Mouse (Mus musculus) mature B cell (primary cell): ENCODE measurements around the gene Fbxo31.

Experiments used
- in situ Hi-C: fragments of 300-500 bp; cut with MboI; formaldehyde crosslinking; loops from 2 replicates; pipeline ENCODE4 v1.14.3; 2019

The Fbxo31 gene

DNA sequence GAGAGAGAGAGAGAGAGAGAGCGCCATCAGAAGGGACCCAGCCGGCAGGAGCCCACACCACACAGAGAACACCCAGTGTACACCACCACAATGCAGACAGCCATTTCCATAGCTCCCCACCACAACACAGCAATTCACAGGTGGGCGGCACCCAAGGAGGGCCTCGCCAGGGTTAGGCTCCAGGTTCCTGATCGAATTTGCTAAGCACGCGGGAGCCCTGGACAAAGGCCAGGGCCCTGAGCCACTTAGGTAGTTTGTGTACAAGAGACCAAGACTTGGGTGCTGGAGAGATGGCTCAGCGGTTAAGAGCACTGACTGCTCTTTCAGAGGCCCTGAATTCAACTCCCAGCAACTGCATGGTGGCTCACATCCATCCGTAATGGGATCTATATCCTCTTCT is 26.1 kb downstream of the Fbxo31 start:
- in situ Hi-C loops: no loop called here

DNA sequence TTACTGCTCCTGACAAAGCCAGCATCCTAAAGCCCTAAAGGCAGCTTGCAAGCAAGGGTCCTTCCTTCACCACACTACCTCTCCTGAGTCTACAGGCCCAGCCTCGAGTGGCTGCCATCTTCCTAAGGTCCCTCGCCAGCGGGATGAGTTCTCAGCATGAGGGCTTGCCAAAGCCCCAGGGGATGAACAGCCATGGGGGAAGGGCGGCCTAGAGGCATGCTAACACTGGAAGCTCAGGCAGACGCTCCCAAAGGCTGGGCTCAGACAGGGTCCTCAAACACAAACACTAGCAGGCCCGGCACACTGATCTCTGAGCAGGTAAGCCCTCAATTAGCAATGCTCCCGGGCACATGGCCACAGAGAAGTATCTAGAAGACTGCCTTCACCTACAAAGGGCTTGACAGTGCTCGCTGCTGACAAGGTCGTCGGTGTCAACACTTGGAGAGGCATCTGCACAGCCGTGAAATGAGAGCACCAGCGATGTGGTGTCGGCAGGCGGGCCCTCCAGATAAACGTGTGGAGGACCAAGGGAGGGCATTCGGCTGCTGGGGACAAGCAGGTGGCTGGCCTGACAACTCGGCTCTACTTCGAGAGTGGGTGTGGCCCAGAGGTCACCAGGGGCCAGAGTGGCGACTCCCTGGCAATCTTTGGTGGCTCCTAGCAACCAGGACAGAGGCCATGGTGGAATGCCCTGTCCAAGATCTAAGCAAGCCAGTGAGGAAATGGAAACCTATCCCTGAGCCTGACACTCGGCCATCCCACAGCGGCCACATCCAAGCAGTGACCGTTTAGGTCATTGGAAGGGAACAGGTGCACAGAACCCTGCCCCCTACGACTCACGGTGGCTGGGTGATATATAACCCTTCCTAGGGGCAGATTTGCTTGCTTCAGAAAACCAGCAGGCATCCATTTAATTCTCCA is 27.3 kb downstream of the Fbxo31 start:
- in situ Hi-C loops: no loop called here

DNA sequence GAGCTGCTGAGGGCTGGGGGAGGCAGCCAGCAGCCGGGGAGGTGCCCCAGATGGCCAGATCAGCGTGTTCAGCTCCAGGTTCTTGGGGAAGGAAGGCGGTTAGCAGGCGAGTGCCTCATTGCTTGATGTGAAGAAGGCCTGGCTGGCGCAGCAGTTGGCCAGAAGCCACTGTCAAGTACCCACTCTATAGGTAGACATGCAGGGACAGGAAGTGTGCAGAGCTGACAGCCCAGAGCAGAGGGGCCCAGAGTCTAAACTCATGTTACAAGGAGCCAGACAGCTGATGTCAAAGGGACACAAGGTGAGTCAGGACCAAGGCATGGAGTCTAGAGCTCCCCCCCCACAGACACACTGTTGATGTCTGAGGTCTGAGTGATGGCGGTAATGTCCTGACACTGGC is 28.6 kb downstream of the Fbxo31 start:
- in situ Hi-C loops: no loop called here

DNA sequence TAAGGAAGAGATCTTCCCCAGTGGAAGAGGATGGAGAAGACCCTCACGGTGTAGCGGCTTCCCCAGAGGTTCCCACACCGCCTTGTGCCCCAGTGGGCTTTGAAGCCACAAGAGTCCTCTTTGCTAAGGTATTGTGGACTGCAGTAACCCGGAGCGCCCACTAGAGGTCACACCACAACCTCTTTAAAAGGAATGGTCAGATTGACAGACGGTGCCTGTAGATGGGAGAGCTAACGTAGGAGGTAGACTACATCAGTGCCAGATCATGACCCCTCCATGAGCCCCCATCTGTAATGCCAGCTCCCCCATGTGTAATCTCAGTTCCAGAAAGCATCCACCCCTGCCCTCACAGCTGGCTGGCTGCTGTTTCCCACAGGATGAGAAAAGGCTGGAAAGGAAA is 31.5 kb downstream of the Fbxo31 start:
- in situ Hi-C loops: loop anchor here (10.0 kb wide), 1 partner anchor 48 kb away; the partner anchor contains the start of gene Map1lc3b

DNA sequence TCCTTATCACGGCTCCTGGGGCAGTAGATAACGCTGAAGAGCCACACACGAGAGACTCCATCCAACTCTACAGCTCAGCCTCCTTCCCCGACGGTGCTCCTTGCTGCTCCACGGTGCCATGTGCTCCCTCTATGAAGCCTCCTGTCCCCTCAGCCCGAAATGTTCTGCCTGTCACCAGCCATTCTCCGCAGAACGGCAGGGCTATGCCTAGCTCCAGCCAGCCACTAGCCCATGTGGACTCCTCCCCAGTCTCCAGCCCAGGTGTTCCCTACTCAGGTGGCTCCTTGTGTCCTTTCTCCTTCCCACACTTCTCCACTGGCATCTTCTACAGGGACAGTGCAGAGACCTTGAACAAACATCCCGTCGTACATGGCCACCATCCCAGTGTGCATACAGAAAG is 33.7 kb downstream of the Fbxo31 start:
- in situ Hi-C loops: loop anchor here (10.0 kb wide), 1 partner anchor 50 kb away; the partner anchor contains the start of gene Map1lc3b

DNA sequence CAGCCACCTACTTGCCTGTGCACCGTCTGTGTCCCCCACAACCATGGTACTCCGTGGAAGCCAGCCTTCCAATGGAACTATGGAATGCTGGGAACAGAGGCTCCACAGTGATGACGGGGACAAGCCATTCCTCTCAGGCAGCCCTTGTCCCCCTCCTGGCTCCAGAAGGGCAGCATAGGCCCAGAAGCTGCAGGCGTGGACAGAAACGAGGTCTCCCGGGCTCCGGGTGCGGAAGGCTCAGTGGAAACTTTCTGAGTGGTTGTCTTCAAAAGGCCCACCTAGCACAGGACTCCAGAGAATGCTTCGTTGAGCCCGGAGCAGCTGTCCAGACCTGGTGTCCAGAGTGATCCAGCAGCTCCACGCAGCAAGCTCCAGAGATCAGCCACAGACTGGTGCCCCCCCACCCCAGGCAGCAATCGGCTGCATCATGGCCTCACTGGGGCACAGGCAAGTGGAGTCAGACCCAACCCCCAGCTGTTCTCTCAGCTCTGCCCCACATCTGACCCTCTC is 34.3 kb downstream of the Fbxo31 start, which contains the start of gene 1700018B08Rik:
1700018B08Rik (minus strand) TSS at position 45 of the 510 bp plus-strand sequence.
- in situ Hi-C loops: loop anchor here (10.0 kb wide), 1 partner anchor 50 kb away; the partner anchor contains the start of gene Map1lc3b

DNA sequence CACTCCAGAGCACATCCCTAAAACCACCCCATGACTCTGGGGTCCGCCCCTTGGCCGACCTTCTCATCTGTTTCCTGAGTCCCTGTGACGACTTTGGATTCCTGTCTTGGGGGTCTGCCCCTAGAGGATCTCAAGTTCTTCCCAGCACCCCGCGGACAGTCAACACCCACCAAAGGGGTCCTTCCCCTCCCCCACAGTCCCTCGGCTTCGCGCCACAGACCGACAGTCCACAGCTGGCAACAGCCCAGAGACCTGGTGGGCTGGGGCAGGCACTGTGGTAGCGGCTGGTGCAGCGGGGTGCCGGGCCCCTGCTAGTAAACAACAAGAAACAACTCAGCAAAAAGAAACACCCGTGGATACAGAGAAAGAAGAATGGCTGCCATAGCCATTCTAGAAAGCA is 35.7 kb downstream of the Fbxo31 start:
- in situ Hi-C loops: loop anchor here (10.0 kb wide), 1 partner anchor 52 kb away; the partner anchor contains the start of gene Map1lc3b

DNA sequence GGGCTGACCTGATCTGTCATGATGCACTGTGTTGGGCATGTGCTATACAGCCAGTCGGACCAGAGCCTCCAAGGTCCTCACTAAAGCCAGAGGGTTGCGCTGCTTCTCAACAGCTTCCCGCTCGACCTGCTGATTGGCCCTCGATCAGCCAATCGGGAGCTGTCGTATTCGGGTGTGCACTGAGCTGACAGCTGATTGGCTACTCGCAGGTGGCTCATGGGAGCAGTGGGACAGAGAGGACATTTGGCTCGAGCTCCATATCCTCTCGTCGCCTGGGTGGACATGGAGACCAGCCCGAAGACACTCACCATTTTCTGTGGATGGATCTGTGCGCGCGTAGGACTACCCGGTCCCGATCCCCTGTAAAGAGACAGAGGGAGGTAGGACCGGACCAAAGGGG is 36.7 kb downstream of the Fbxo31 start:
- in situ Hi-C loops: loop anchor here (10.0 kb wide), 1 partner anchor 53 kb away; the partner anchor contains the start of gene Map1lc3b

DNA sequence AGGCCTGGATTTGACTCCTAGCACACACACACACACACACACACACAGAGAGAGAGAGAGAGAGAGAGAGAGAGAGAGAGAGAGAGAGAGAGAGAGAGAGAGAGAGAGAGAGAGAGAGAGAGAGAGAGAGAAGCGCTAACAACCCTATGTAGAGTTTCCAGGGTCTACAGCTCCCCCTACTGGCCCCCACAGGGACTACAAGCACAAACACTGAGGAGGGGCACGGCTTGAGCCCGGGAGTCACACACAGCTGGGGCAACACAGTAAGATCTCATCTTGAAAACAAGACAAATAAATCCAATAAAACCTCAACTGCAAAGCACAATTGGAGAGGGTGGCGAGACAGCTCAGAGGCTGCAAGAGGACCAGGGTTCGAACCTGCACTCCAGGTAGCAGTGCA is 46.2 kb downstream of the Fbxo31 start:
- in situ Hi-C loops: no loop called here

DNA sequence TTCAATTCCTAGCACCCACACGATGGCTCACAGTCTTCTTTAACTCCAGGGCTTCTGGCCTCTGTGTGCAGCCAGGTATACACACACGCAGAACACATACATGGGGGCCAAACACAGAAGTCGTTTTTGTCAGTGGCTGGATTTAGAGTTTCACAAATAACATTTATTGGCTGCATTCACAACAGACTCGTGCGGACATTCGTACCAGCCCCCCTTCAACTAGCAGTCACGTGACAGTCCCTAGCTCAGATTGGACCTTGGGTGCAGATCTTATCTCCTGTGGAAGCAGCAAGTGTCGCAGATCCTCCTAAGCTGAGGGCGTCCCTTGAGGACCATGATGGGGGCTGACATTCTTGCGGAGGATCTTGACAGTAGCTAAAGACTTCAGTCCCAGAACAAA is 48.0 kb downstream of the Fbxo31 start:
- in situ Hi-C loops: no loop called here

DNA sequence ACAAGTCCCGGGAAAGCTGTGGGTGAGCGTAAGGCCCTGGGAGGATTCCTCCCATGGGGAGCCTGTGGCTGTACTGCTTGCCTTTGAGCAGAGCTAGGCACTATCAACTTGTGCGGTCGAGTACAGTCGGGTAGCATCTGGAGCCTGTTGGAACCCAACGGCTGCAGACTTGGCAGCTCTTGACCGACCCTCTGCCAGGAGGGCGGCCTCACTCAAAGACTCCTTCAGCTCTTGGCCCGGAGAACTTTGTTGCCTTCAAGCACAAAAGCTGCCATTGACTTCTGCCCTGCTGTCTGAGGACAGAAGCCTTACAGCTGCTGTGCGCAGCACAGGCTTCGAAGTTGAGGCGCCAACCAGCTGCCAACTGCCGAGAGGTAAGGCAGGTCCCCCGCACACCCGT is 49.8 kb downstream of the Fbxo31 start:
- in situ Hi-C loops: no loop called here

DNA sequence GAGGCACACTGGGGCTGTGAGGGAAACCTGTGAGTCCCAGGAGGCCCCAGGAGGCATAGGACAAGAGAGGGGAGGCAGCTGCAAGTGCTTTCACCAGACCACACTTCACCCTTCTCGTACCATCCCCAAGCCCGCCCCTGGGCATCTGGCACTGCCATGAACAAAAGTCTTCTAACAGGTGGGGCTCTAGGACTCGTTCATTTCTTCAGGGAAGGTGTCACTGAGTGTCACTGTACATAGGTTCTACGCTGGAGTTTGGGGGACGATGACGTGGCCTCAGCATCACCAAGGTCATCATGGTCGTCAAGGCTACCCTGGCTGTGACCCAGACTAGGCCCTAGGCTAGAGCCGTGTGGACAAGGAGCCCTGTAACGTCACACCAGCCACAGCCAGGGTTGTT is 50.9 kb downstream of the Fbxo31 start:
- in situ Hi-C loops: no loop called here

DNA sequence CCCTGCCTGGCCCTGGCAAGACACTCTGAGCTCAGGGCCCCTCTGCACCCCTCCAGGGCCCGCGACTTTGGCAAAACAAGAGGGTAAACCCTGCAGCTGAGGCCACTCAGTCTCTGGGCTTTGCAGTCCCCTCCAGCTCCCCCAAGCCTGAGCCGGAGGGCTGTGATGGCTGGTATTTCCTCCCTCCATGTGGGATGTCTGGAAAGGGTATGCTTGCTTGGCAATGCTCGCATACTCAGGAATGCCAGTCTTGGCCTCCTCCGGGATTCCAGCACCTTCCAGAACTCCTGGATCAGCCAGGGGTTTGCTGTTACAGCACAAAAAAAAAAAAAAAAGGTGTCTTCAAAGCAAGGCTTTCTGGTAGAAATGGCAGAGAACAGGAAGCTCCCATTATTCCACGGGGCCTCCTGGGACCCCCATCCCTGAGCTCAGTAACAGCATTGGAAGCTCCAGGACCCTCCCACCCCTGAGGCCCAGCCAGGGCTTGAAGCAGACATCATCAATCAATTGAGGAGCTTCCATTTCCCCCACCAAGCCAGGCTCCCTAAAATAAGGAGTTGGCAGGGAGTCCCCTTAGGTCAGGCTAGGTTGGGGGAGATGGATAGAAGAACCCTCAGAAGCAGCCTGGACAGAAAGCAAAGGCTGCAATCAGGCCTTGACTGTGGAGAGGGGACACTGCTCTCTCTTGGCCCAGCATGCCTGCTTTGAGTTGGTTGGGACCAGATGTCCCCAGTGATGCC is 51.6 kb downstream of the Fbxo31 start:
- in situ Hi-C loops: no loop called here

DNA sequence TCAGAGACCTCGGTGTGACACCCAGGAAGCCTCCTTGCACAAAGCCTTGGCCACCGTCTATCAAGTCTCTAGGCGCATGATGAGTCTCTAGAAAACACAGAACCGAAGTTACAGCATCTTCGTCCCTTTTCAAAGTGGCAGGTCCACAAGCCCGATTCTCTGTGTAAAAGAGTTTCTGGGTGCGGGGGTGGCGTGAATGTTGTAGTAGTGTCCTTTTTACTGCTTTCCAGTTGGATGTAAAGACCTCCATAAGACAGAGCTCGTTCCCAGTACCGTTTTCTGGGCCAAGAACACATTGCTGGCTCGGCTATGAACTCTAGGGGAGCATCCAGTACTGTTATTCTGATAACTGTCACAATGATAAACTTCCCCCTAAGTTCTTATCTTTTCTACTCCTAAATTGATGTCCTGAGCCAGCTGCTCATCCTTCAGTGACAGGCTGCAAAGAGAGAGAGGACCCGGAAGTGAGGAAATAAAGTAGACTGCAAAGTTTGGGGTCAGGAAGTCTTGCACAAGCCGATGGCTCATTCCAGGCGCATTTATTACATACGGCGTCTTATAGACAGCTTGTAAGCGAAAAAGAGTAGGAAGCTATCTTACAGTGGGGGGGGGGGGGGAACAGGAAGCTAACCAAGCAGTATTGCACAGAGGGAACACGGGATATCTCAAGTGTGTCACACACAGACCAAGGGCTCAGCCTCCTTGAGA is 53.3 kb downstream of the Fbxo31 start:
- in situ Hi-C loops: no loop called here

DNA sequence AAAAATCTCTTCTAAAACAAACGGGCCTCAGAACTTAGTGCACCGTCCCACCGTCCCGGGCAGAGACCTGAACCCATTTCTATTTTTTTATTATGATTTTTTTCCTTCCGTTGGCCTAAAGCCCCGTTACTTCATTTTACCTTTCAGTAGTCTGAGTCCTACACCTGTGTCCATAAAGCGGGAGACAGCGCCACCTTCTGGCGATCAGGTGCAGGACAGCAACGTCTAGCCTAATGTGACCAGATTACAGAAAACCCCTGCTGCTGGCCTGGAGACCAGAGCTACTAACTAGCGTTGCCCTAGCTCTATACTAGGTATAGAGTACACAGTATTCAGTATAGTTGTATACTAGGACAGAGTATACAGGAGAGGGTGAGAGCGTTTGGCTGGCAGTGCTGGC is 65.2 kb downstream of the Fbxo31 start:
- in situ Hi-C loops: loop anchor here (25.0 kb wide), 1 partner anchor 401 kb away; the partner anchor contains the start of genes Foxc2 and Mthfsd

DNA sequence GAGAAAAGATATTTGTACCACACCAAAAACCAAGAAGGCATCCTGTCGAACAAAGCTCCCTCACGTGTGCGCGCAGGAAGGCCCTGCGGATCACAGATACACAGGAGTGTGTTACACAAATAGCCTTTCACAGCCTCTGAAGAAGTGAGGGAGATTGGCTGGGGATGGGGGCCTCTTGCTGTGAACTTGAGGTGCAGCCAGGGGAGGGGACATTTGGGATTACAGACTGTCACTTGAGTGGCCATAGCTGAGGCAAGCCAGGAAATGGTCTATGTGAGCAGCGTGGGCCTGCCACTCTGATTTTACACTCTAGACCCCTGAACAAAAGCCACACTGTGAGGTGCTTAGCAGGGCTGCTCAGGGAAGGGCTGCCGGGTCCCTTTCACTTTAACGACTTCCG is 66.9 kb downstream of the Fbxo31 start:
- in situ Hi-C loops: loop anchor here (25.0 kb wide), 1 partner anchor 399 kb away; the partner anchor contains the start of genes Foxc2 and Mthfsd
